ENCODE assay signal across 9 mouse cellular contexts in the genomic region with DNA sequence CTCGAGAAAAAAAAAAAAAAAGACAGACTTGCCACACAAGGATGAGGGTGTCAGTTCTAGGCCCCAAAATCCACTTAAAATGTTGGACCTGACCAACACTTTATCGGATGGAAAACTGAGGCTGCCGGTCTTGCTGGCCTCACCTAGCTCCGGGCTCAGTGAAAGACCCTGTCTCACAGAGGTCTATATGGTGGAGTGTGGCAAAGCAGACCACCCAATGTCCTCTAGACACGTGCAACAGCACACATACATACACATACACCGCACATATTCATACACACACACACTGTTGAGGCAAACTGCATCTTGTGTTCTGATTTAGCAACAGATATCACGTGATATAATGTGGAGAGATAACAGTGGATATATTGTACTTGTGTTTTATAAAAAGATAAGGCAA. TPM values are rescaled to one million over a fixed set of nuclear protein-coding genes. Genes with fewer than 3 reads are reported as not detected.
A peak's percentile ranks its signal among the peaks of the same experiment; 100 is the strongest.
DNase-seq lines count a peak whose midpoint lies in the region; ATAC-seq and TF ChIP-seq lines count a peak whose summit lies in the region.
"Had no signal": no experiment of that assay in that cellular context is flagged by ENCODE, and none has a peak within 500 bp of the region (broad histone marks: within the 10 kb centered on the region; RNA-seq: fewer than 3 reads in every experiment).

No protein-coding gene starts in this region.

- H3K4me1 ChIP-seq in lung, embryonic 14.5 days (ENCODE audit: insufficient read depth) = no peaks in the 10 kb centered on the region
- H3K4me1 ChIP-seq in forebrain, embryonic 13.5 days = peaks cover 7% of the 10 kb centered on the region; the same call in 1 of the 2 replicates
- H3K4me1 ChIP-seq in intestine, embryonic 16.5 days (ENCODE audit: control insufficient read depth, insufficient read depth, low read length) = no peaks in the 10 kb centered on the region
- H3K4me1 ChIP-seq in neural tube, embryonic 14.5 days (ENCODE audit: control insufficient read depth, insufficient read depth, low read length) = no peaks in the 10 kb centered on the region

- H3K4me3 ChIP-seq in lung, embryonic 14.5 days (ENCODE audit: low read depth, low read length) = no peak overlapping the region
- H3K4me3 ChIP-seq in forebrain, embryonic 13.5 days = no peak overlapping the region
- H3K4me3 ChIP-seq in intestine, embryonic 16.5 days (ENCODE audit: low read length) = no peak overlapping the region
- H3K4me3 ChIP-seq in neural tube, embryonic 14.5 days (ENCODE audit: low read depth, low read length) = no peak overlapping the region

- no peaks in the 10 kb centered on the region for H3K36me3 ChIP-seq in lung, embryonic 14.5 days (ENCODE audit: insufficient read depth)
- H3K36me3 ChIP-seq in forebrain, embryonic 13.5 days (ENCODE audit: poor library complexity, severe bottlenecking) = no peaks in the 10 kb centered on the region
- no peaks in the 10 kb centered on the region for H3K36me3 ChIP-seq in intestine, embryonic 16.5 days (ENCODE audit: control insufficient read depth, insufficient read depth, low read length)
- no peaks in the 10 kb centered on the region for H3K36me3 ChIP-seq in neural tube, embryonic 14.5 days (ENCODE audit: control insufficient read depth, insufficient read depth, low read length)

- no peaks in the 10 kb centered on the region for H3K9me3 ChIP-seq in lung, embryonic 14.5 days (ENCODE audit: low read depth, low read length)
- no peaks in the 10 kb centered on the region for H3K9me3 ChIP-seq in forebrain, embryonic 13.5 days (replicated peaks)
- no peaks in the 10 kb centered on the region for H3K9me3 ChIP-seq in intestine, embryonic 16.5 days (ENCODE audit: control insufficient read depth, low read length)
- H3K9me3 ChIP-seq in neural tube, embryonic 14.5 days (ENCODE audit: control insufficient read depth, low read length) = no peaks in the 10 kb centered on the region

- no peak overlapping the region for H3K9ac ChIP-seq in lung, embryonic 14.5 days
- no peak overlapping the region for H3K9ac ChIP-seq in forebrain, embryonic 13.5 days
- no peak overlapping the region for H3K9ac ChIP-seq in intestine, embryonic 16.5 days (ENCODE audit: low read depth, low read length)
- no peak overlapping the region for H3K9ac ChIP-seq in neural tube, embryonic 14.5 days (replicated peaks; ENCODE audit: low read depth, low read length)

- no peak for TF ChIP-seq CTCF in lung, embryonic 14.5 days (IDR thresholded peaks at IDR 0.05; ENCODE audit: low read depth)

- no peak for DNase-seq in lung, embryonic 14.5 days
- DNase-seq in lung, postnatal 36 days = no peak
- DNase-seq in testis, postnatal 10 days (ENCODE audit: low spot score) = no peak
- DNase-seq in left cerebral cortex, postnatal 25 days (ENCODE audit: low spot score in 2 of 2) = no peak
- DNase-seq: gastrocnemius, postnatal 10 days; thymus, postnatal 14 days had no signal

- no peak for ATAC-seq in lung, embryonic 14.5 days (ENCODE audit: insufficient read depth)
- ATAC-seq in forebrain, embryonic 13.5 days = 0 out of 2 replicates have a peak, but pooled peaks have one; percentile 53
- ATAC-seq in intestine, embryonic 16.5 days = no peak
- ATAC-seq in neural tube, embryonic 14.5 days (ENCODE audit: low read depth) = peak; percentile 58; the same call in 1 of the 2 replicates

- no peaks in the 10 kb centered on the region for H3K27me3 ChIP-seq in lung, embryonic 14.5 days (ENCODE audit: insufficient read depth, low read length)
- H3K27me3 ChIP-seq in forebrain, embryonic 13.5 days = no peaks in the 10 kb centered on the region
- no peaks in the 10 kb centered on the region for H3K27me3 ChIP-seq in intestine, embryonic 16.5 days (replicated peaks; ENCODE audit: control insufficient read depth, insufficient read depth, low read length)
- H3K27me3 ChIP-seq in neural tube, embryonic 14.5 days (ENCODE audit: control insufficient read depth, insufficient read depth, low read length) = no peaks in the 10 kb centered on the region

- H3K4me2 ChIP-seq in lung, embryonic 14.5 days = peak overlapping the region; percentile 51
- peak overlapping the region; percentile 59; the same call in 1 of the 2 replicates for H3K4me2 ChIP-seq in forebrain, embryonic 13.5 days
- H3K4me2 ChIP-seq in intestine, embryonic 16.5 days (ENCODE audit: low read depth, low read length) = peak overlapping the region; percentile 50
- H3K4me2 ChIP-seq in neural tube, embryonic 14.5 days (ENCODE audit: low read depth, low read length) = no peak overlapping the region; the same call in 1 of the 2 replicates

- no peak overlapping the region for H3K27ac ChIP-seq in lung, embryonic 14.5 days (ENCODE audit: low read depth)
- H3K27ac ChIP-seq in forebrain, embryonic 13.5 days = no peak overlapping the region
- H3K27ac ChIP-seq in intestine, embryonic 16.5 days (ENCODE audit: low read length) = no peak overlapping the region; the same call in 1 of the 2 replicates
- H3K27ac ChIP-seq in neural tube, embryonic 14.5 days (ENCODE audit: low read depth, low read length) = no peak overlapping the region

- intact Hi-C loops in left cerebral cortex, postnatal 25 days (cut with DNase I) = loop anchor here (5.0 kb wide), 2 partner anchors 139 to 159 kb away; a partner anchor contains a TSS

- 57% methylated on average over 7 of the region's 7 CpGs for WGBS in lung, embryonic 14.5 days
- WGBS in forebrain, embryonic 13.5 days = 33% methylated on average over 7 of the region's 7 CpGs
- WGBS in intestine, embryonic 16.5 days = 64% methylated on average over 7 of the region's 7 CpGs
- WGBS in neural tube, embryonic 14.5 days = 47% methylated on average over 7 of the region's 7 CpGs

RNA-seq across cellular contexts. Expression of a gene that starts 15.9 kb away (rescaled TPM):
- 11.8 and 14.6 TPM in 2 replicates for polyA plus RNA-seq in lung, embryonic 14.5 days (2014; fragmentation: Nextera tagmentation; extraction: Ambion mirVana)
- polyA plus RNA-seq in forebrain, embryonic 13.5 days (2015; fragmentation: Nextera tagmentation; extraction: Ambion mirVana) = 6.5 and 7.5 TPM in 2 replicates
- 10.4 and 10.8 TPM in 2 replicates for polyA plus RNA-seq in intestine, embryonic 16.5 days (2015; fragmentation: Nextera tagmentation; extraction: Ambion mirVana)
- 7.3 and 10.3 TPM in 2 replicates for polyA plus RNA-seq in neural tube, embryonic 14.5 days (2014; fragmentation: Nextera tagmentation; extraction: Ambion mirVana)
- total RNA-seq in left cerebral cortex, postnatal 25 days (2021) = 10 to 100 TPM; 48.9 to 52.6 TPM

RNA-seq across cellular contexts. Expression of a gene that starts 22.4 kb away (rescaled TPM):
- 24.3 and 25.2 TPM in 2 replicates for polyA plus RNA-seq in lung, embryonic 14.5 days (2014; fragmentation: Nextera tagmentation; extraction: Ambion mirVana)
- polyA plus RNA-seq in forebrain, embryonic 13.5 days (2015; fragmentation: Nextera tagmentation; extraction: Ambion mirVana) = 47.3 and 47.9 TPM in 2 replicates
- polyA plus RNA-seq in intestine, embryonic 16.5 days (2015; fragmentation: Nextera tagmentation; extraction: Ambion mirVana) = 20.0 and 21.0 TPM in 2 replicates
- 33.6 and 35.3 TPM in 2 replicates for polyA plus RNA-seq in neural tube, embryonic 14.5 days (2014; fragmentation: Nextera tagmentation; extraction: Ambion mirVana)
- 10 to 100 TPM; 16.8 to 17.4 TPM for total RNA-seq in left cerebral cortex, postnatal 25 days (2021)

Comparison
In these comparisons a context has a peak if more than half of its experiments do, and no peak if none do; other contexts are left out.
1. ATAC-seq: peak in forebrain, embryonic 13.5 days (single experiment) and neural tube, embryonic 14.5 days (single experiment); none in lung, embryonic 14.5 days (single experiment) and intestine, embryonic 16.5 days (single experiment).